Mouse (Mus musculus) embryonic fibroblast, embryonic 13.5 days (primary cell): ENCODE measurements at regions not wholly inside any gene's neighbourhood (a gene's known extent, or its start where the extent isn't known, plus 50 kb on each side); places are given as distances from the start of the nearest gene placed in this dataset.
A peak's percentile ranks its signal among the peaks of the same experiment; 100 is the strongest.

ENCODE experiments used
- CTCF ChIP-seq: IDR thresholded peaks from 2 replicates; pipeline ENCODE4 v1.5.1; 2011; ENCODE audit warnings: mild to moderate bottlenecking, control low read depth, low read length, moderate library complexity, borderline replicate concordance; ENCODE audit not compliant: insufficient read depth
- POLR2A ChIP-seq: IDR thresholded peaks from 2 replicates; pipeline ENCODE4 v1.6.1; 2011; ENCODE audit warnings: low read depth, mild to moderate bottlenecking, control low read depth, low read length, moderate library complexity

DNA sequence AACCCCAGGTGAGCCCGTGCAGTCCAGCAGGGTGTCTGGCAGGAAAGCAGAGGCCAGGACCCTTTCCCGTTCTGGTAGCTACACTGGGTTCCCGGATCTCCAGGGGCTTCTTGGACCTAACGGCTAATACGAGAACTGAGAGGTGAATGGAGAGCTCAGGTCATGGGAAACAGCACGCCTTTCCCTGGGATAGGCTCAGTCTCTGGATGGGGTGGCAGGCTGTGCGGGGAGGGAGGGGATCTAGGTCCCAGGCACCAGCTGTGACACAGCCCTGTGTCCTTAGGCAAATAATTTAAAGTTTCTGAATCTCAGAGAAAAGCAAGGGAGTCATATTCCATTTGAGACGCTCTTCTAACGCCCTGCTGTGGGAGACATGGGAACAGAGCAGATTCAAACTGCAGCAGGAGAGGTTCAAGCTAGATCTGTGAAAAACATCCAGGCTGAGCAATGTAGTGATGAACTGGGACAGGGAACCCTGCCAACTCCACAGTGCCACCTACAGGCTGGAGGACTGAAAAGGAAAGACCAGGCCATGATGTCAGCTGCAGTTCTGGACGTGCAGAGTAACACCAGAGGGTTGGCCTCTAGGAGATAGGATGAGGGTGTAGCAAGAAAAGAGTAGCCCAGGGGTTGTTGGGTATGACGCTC, 66.1 kb upstream of the Ppm1j start:
- TF ChIP-seq POLR2A: no peak
- TF ChIP-seq CTCF: peak; percentile 57; the same call in 1 of the 2 replicates
